Mouse (Mus musculus): Measurements from ENCODE around the gene Tcf7l1. TPM values are rescaled to one million over a fixed set of nuclear protein-coding genes. Genes with fewer than 3 reads are reported as not detected.

Gene Tcf7l1
- total and polyA plus RNA-seq, 2 experiments from 2014 or later, result 4.0 to 9.1 TPM

GRCm38 (mm10) chr6:72742331-72742730 lies 46.7 kb downstream of the Tcf7l1 start:
- WGBS, result 50% methylated on average over 7 of the region's 7 CpGs
- no peak for TF ChIP-seq CTCF (IDR thresholded peaks at IDR 0.05; ENCODE audit: low read depth)
- no peak for ATAC-seq

GRCm38 (mm10) chr6:72740596-72741421 lies 48.2 kb downstream of the Tcf7l1 start:
- ATAC-seq (peak; percentile 68), DNase-seq (ENCODE audit: low spot score) (peak; percentile 78)
- Histone ChIP-seq H3K27ac (peak overlapping the region; percentile 63), H3K4me2 (ENCODE audit: low read depth, low read length) (peak overlapping the region; percentile 31), H3K27me3 (ENCODE audit: insufficient read depth, low read length) (no peaks in the 10 kb centered on the region), H3K9me3 (ENCODE audit: low read length) (no peaks in the 10 kb centered on the region), H3K4me3 (ENCODE audit: low read length) (no peak overlapping the region), H3K36me3 (ENCODE audit: insufficient read depth, low read length) (no peaks in the 10 kb centered on the region), H3K9ac (replicated peaks; ENCODE audit: low read length) (no peak overlapping the region), H3K4me1 (ENCODE audit: insufficient read depth, low read length) (peaks cover 10% of the 10 kb centered on the region)
- TF ChIP-seq CTCF (IDR thresholded peaks at IDR 0.05; ENCODE audit: low read depth), result 0 out of 2 replicates have a peak, but pooled peaks have one; percentile 9
- 33% methylated on average over 20 of the region's 20 CpGs for WGBS

More at GRCm38 (mm10) chr6:72742331-72742730, 46.7 kb downstream of the Tcf7l1 start:
- DNase-seq (ENCODE audit: low spot score), result no peak
- Histone ChIP-seq H3K4me3 (ENCODE audit: low read length) (no peak overlapping the region), H3K9me3 (ENCODE audit: low read length) (no peaks in the 10 kb centered on the region), H3K27ac (no peak overlapping the region), H3K36me3 (ENCODE audit: insufficient read depth, low read length) (no peaks in the 10 kb centered on the region), H3K9ac (replicated peaks; ENCODE audit: low read length) (no peak overlapping the region), H3K4me2 (ENCODE audit: low read depth, low read length) (no peak overlapping the region), H3K4me1 (ENCODE audit: insufficient read depth, low read length) (peaks cover 10% of the 10 kb centered on the region), H3K27me3 (ENCODE audit: insufficient read depth, low read length) (no peaks in the 10 kb centered on the region)

GRCm38 (mm10) chr6:72736872-72737271 lies 52.2 kb downstream of the Tcf7l1 start:
- no peak for DNase-seq (ENCODE audit: low spot score)
- Histone ChIP-seq H3K4me3 (ENCODE audit: low read length) (no peak overlapping the region), H3K9me3 (ENCODE audit: low read length) (no peaks in the 10 kb centered on the region), H3K36me3 (ENCODE audit: insufficient read depth, low read length) (no peaks in the 10 kb centered on the region), H3K9ac (replicated peaks; ENCODE audit: low read length) (no peak overlapping the region), H3K4me2 (ENCODE audit: low read depth, low read length) (no peak overlapping the region), H3K27me3 (ENCODE audit: insufficient read depth, low read length) (no peaks in the 10 kb centered on the region), H3K4me1 (ENCODE audit: insufficient read depth, low read length) (peaks cover 10% of the 10 kb centered on the region; the same call in 1 of the 2 replicates), H3K27ac (no peak overlapping the region)
- ATAC-seq, result no peak
- TF ChIP-seq CTCF (IDR thresholded peaks at IDR 0.05; ENCODE audit: low read depth), result no peak
- WGBS, result 93% methylated on average over 11 of the region's 11 CpGs

- Histone ChIP-seq H3K4me3 (ENCODE audit: low read length) (no peak overlapping the region), H3K27me3 (ENCODE audit: insufficient read depth, low read length) (no peaks in the 10 kb centered on the region), H3K9me3 (ENCODE audit: low read length) (no peaks in the 10 kb centered on the region), H3K4me2 (ENCODE audit: low read depth, low read length) (no peak overlapping the region), H3K9ac (replicated peaks; ENCODE audit: low read length) (no peak overlapping the region), H3K27ac (no peak overlapping the region), H3K4me1 (ENCODE audit: insufficient read depth, low read length) (0 out of 2 replicates have a peak, but pooled peaks cover under 1% of the 10 kb centered on the region), H3K36me3 (ENCODE audit: insufficient read depth, low read length) (no peaks in the 10 kb centered on the region)
- 41% methylated on average over 12 of the region's 12 CpGs for WGBS
- TF ChIP-seq CTCF (IDR thresholded peaks at IDR 0.05; ENCODE audit: low read depth), result no peak
- no peak for DNase-seq (ENCODE audit: low spot score)
- no peak for ATAC-seq
These were observed 53.8 kb downstream of the Tcf7l1 start for GRCm38 (mm10) chr6:72735206-72735605.

- H3K27me3 ChIP-seq (ENCODE audit: insufficient read depth, low read length), result no peaks in the 10 kb centered on the region
- H3K4me3 ChIP-seq (ENCODE audit: low read length), result no peak overlapping the region
- 98% methylated on average over 3 of the region's 3 CpGs for WGBS
- H3K4me1 ChIP-seq (ENCODE audit: insufficient read depth, low read length), result no peaks in the 10 kb centered on the region; the same call in 1 of the 2 replicates
- no peaks in the 10 kb centered on the region for H3K36me3 ChIP-seq (ENCODE audit: insufficient read depth, low read length)
- no peak for ATAC-seq
- H3K9me3 ChIP-seq (ENCODE audit: low read length), result no peaks in the 10 kb centered on the region
- no peak overlapping the region for H3K9ac ChIP-seq (replicated peaks; ENCODE audit: low read length)
- no peak for DNase-seq (ENCODE audit: low spot score)
- TF ChIP-seq CTCF (IDR thresholded peaks at IDR 0.05; ENCODE audit: low read depth), result no peak
- H3K27ac ChIP-seq, result no peak overlapping the region
- H3K4me2 ChIP-seq (ENCODE audit: low read depth, low read length), result no peak overlapping the region
These were observed 55.7 kb downstream of the Tcf7l1 start for GRCm38 (mm10) chr6:72733375-72733774.

GRCm38 (mm10) chr6:72732109-72732508 lies 56.9 kb downstream of the Tcf7l1 start:
- H3K27me3 ChIP-seq (ENCODE audit: insufficient read depth, low read length), result no peaks in the 10 kb centered on the region
- H3K27ac ChIP-seq, result no peak overlapping the region
- no peak overlapping the region for H3K9ac ChIP-seq (replicated peaks; ENCODE audit: low read length)
- H3K36me3 ChIP-seq (ENCODE audit: insufficient read depth, low read length), result no peaks in the 10 kb centered on the region
- DNase-seq (ENCODE audit: low spot score) (no peak), ATAC-seq (no peak)
- no peak overlapping the region for H3K4me2 ChIP-seq (ENCODE audit: low read depth, low read length)
- no peaks in the 10 kb centered on the region for H3K9me3 ChIP-seq (ENCODE audit: low read length)
- peaks cover 8% of the 10 kb centered on the region for H3K4me1 ChIP-seq (ENCODE audit: insufficient read depth, low read length)
- TF ChIP-seq CTCF (IDR thresholded peaks at IDR 0.05; ENCODE audit: low read depth), result no peak; the same call in 1 of the 2 replicates
- no peak overlapping the region for H3K4me3 ChIP-seq (ENCODE audit: low read length)
- 78% methylated on average over 4 of the region's 4 CpGs for WGBS

- ATAC-seq (peak; percentile 93), DNase-seq (ENCODE audit: low spot score) (peak; percentile 76)
- H3K9ac ChIP-seq (replicated peaks; ENCODE audit: low read length), result no peak overlapping the region
- no peak overlapping the region for H3K4me2 ChIP-seq (ENCODE audit: low read depth, low read length)
- 23% methylated on average over 8 of the region's 8 CpGs for WGBS
- peak overlapping the region; percentile 64 for H3K27ac ChIP-seq
- TF ChIP-seq CTCF (IDR thresholded peaks at IDR 0.05; ENCODE audit: low read depth), result no peak
- H3K4me3 ChIP-seq (ENCODE audit: low read length), result no peak overlapping the region
- H3K36me3 ChIP-seq (ENCODE audit: insufficient read depth, low read length), result no peaks in the 10 kb centered on the region
- H3K4me1 ChIP-seq (ENCODE audit: insufficient read depth, low read length), result peaks cover 8% of the 10 kb centered on the region
- H3K27me3 ChIP-seq (ENCODE audit: insufficient read depth, low read length), result no peaks in the 10 kb centered on the region
- H3K9me3 ChIP-seq (ENCODE audit: low read length), result no peaks in the 10 kb centered on the region
These were observed 58.5 kb downstream of the Tcf7l1 start for GRCm38 (mm10) chr6:72730560-72730849.
